Mouse (Mus musculus) ES-Bruce4 (cell line): ENCODE measurements around the gene Tgif2. TPM values are rescaled to one million over a fixed set of nuclear protein-coding genes. Genes with fewer than 3 reads are reported as not detected.
"Not testable (repeated sequence)": the region's sequence is repeated elsewhere in the genome, so short reads cannot be mapped to it uniquely, and the experiment has no call there.

Experiments
- H3K27ac ChIP-seq: 2 replicates; pipeline ENCODE4 v1.5.1; 2012; ENCODE audit warnings: low read length, inconsistent platforms; ENCODE audit not compliant: insufficient read depth
- H3K27me3 ChIP-seq: 2 replicates; pipeline ENCODE4 v1.6.1; 2012; ENCODE audit warnings: mild to moderate bottlenecking, low read length, inconsistent platforms; ENCODE audit not compliant: control insufficient read depth, poor library complexity, insufficient read depth, severe bottlenecking
- H3K36me3 ChIP-seq: 2 replicates; pipeline ENCODE4 v1.6.1; 2012; ENCODE audit warnings: inconsistent platforms, mild to moderate bottlenecking, low read length, moderate library complexity; ENCODE audit not compliant: control insufficient read depth, poor library complexity, insufficient read depth, severe bottlenecking
- H3K4me1 ChIP-seq: one replicate; pipeline ENCODE4 v1.8.1; 2011; ENCODE audit warnings: low read length; ENCODE audit not compliant: control insufficient read depth, insufficient read depth
- H3K4me3 ChIP-seq: 2 replicates; pipeline ENCODE4 v1.5.1; 2011; ENCODE audit warnings: low read depth, mild to moderate bottlenecking, low read length
- H3K9ac ChIP-seq: 2 replicates; pipeline ENCODE4 v1.6.1; 2012; ENCODE audit warnings: low read depth, mild to moderate bottlenecking, inconsistent platforms; ENCODE audit not compliant: poor library complexity, severe bottlenecking
- H3K9me3 ChIP-seq: replicated peaks from 2 replicates; pipeline ENCODE4 v1.6.1; 2012; ENCODE audit warnings: mild to moderate bottlenecking, low read length, inconsistent platforms; ENCODE audit not compliant: control insufficient read depth, poor library complexity, insufficient read depth, severe bottlenecking
- CTCF ChIP-seq: IDR thresholded peaks from one replicate; pipeline ENCODE4 v1.8.1; 2011; ENCODE audit warnings: low read depth, low read length
- EP300 ChIP-seq: IDR thresholded peaks from 2 replicates; pipeline ENCODE4 v1.6.1; 2011; ENCODE audit warnings: low read depth, low read length; ENCODE audit not compliant: insufficient read depth
- POLR2A ChIP-seq: IDR thresholded peaks from one replicate; pipeline ENCODE4 v1.8.1; 2011; ENCODE audit warnings: low read length; ENCODE audit not compliant: insufficient read depth
- polyA plus RNA-seq: library from polyadenylated mRNA; stranded (reverse); fragments of >200 nt; gene quantifications from 2 replicates; pipeline ENCODE4 v1.2.4, GENCODE M21; 2011; ENCODE audit warnings: low read depth; ENCODE audit not compliant: missing spikeins, insufficient read depth, insufficient read length

Tgif2 gene
- polyA plus RNA-seq, 1 experiment: 32.9 TPM

DNA sequence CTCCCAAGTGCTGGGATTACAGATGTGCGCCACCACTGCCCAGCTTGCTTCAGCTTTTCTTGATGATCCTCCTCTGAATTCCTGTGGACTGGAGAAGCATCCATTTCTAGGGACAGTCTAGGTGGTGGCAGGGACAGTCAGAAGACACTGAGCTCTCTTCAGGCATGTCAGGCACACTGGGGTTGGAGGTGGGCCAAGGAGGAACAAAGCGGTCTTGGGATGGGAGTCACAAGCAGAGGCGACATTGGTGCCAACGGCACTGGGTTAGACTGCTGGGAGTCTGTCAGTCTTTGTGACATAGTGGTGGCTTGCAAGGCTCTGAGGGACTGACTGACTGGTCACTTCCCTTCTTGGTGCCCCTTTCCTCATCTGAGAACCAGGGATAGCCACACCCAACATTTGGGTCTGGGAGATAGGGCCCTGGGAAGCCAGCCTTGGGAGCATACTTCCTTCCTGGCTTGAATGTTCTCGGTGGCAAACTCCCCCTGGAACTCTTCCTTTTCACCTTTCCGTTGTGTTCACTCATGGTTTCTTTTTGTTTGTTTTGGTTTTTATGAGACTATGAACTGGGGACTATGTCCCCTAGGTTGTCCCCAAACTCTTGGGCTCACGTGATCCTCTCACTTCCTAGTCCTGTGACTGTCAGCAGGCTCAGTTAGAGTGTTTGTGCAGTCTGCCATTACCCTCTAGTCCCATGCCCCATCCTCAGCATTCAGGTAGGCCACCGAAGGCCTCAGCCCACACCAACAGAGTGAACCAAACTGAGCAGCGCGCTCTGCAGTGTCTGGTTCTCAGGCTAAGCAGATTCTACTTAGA is 44.8 kb downstream of the Tgif2 start:
- H3K4me1 ChIP-seq: no peaks in the 10 kb centered on the region
- no peak overlapping the region for H3K4me3 ChIP-seq
- H3K27ac ChIP-seq: no peak overlapping the region
- TF ChIP-seq EP300 (no peak), CTCF (no peak), POLR2A (no peak)
- H3K27me3 ChIP-seq: no peaks in the 10 kb centered on the region
- H3K9me3 ChIP-seq: no peaks in the 10 kb centered on the region
- H3K36me3 ChIP-seq: no peaks in the 10 kb centered on the region
- no peak overlapping the region for H3K9ac ChIP-seq

DNA sequence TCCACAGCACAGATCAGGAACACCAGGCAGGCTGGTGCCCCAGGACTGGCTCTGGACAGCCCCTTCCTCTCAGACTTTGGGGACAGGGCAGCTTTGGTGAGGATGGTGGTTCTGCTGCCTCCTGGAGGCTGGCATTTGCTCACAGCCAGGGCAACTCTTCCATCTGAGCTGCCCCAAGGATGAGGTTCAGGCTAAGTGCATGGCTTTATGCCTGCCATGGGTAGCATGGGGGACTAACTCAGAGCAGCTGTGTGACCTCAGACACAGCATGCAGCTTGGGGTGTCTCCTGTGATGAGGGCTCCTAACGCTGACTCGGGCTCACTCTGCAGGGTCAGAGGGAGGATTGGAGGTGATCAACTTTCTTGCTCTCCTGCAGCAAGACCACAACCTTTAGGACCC is 45.9 kb downstream of the Tgif2 start:
- H3K9ac ChIP-seq, H3K27me3 ChIP-seq, H3K27ac ChIP-seq, H3K4me3 ChIP-seq, H3K4me1 ChIP-seq, H3K9me3 ChIP-seq, H3K36me3 ChIP-seq: not testable (repeated sequence)

DNA sequence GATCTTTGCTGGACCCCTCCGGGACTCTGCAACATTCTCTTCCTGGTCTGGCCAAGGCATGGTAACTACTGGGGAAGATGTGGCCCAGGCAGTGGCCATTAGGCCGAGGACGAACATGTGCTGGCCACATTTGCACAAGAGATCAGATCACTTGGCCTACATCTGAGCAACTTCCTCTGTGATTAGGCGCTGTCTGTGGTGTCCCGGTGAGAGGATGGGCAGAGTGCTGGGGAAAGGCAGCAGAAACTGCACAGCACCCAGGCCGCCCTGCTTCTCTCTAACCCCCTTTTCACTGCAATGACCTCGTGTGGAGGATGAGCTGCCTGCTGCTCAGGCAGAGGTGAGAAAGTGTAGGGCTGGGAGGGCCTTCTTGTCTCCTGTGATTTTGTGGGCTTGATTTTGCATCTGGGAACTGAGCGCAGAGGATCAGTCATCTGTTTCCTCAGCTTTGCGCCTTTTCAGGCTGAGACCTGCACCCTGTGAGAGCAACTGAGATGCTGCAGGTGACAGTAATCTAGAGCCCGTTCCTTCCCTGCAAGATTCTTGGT is 46.4 kb downstream of the Tgif2 start:
- no peaks in the 10 kb centered on the region for H3K36me3 ChIP-seq
- H3K4me3 ChIP-seq: no peak overlapping the region
- H3K9me3 ChIP-seq: no peaks in the 10 kb centered on the region
- H3K27ac ChIP-seq: no peak overlapping the region
- no peaks in the 10 kb centered on the region for H3K27me3 ChIP-seq
- H3K4me1 ChIP-seq: no peaks in the 10 kb centered on the region
- TF ChIP-seq EP300 (no peak), CTCF (no peak), POLR2A (no peak)
- H3K9ac ChIP-seq: no peak overlapping the region

- Histone ChIP-seq H3K27ac (no peak within 1 kb of the TSS), H3K4me1 (no peaks in the 10 kb centered on the region), H3K9me3 (no peaks in the 10 kb centered on the region), H3K27me3 (no peaks in the 10 kb centered on the region), H3K4me3 (no peak within 1 kb of the TSS), H3K36me3 (no peaks in the 10 kb centered on the region), H3K9ac (no peak within 1 kb of the TSS)
- TF ChIP-seq CTCF (no peak), EP300 (no peak), POLR2A (no peak)
Observed at GRCm38 (mm10) chr2:156887017-156887416, 47.2 kb downstream of the Tgif2 start, which contains the start of gene Sla2. Gene Sla2 (minus strand): TSS chr2:156887192.

GRCm38 (mm10) chr2:156888490-156888889 is 48.7 kb downstream of the Tgif2 start:
- H3K9ac ChIP-seq: no peak overlapping the region
- no peaks in the 10 kb centered on the region for H3K9me3 ChIP-seq
- no peak for TF ChIP-seq CTCF
- TF ChIP-seq POLR2A: no peak
- no peak for TF ChIP-seq EP300
- H3K27me3 ChIP-seq: no peaks in the 10 kb centered on the region
- H3K4me3 ChIP-seq: no peak overlapping the region
- no peaks in the 10 kb centered on the region for H3K4me1 ChIP-seq
- H3K27ac ChIP-seq: no peak overlapping the region
- no peaks in the 10 kb centered on the region for H3K36me3 ChIP-seq

DNA sequence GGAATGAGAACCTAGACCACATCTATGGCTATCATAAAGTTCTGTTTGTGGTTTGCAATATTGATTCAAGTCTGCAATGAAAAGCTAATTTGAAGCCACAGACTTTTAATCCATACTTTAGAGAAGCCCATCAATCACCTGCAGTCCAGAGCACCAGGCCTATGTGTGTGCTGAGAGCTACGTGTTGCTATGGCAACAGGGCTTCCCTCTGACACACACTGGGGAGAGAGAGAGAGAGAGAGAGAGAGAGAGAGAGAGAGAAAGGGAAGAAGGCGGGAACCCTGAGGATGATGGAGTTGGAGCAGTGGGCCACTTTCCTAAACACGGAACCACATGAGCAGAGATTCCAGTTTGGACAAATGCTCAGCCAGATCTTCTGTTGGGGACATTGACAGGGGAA is 52.4 kb downstream of the Tgif2 start:
- no peaks in the 10 kb centered on the region for H3K27me3 ChIP-seq
- no peak for TF ChIP-seq POLR2A
- TF ChIP-seq EP300: no peak
- no peak for TF ChIP-seq CTCF
- H3K4me3 ChIP-seq: no peak overlapping the region
- H3K27ac ChIP-seq: no peak overlapping the region
- no peaks in the 10 kb centered on the region for H3K4me1 ChIP-seq
- H3K9me3 ChIP-seq: no peaks in the 10 kb centered on the region
- H3K9ac ChIP-seq: no peak overlapping the region
- H3K36me3 ChIP-seq: no peaks in the 10 kb centered on the region
